Mouse (Mus musculus) gastrocnemius, postnatal 10 days (tissue): Measurements from ENCODE around the gene Gemin6. TPM values are rescaled to one million over a fixed set of nuclear protein-coding genes. Genes with fewer than 3 reads are reported as not detected.
A peak's percentile ranks its signal among the peaks of the same experiment; 100 is the strongest.
"Not testable (repeated sequence)": the region's sequence is repeated elsewhere in the genome, so short reads cannot be mapped to it uniquely, and the experiment has no call there.

Source experiments
- DNase-seq: peaks from one replicate; pipeline ENCODE4 v3.0.0; 2021; ENCODE audit warnings: mixed read lengths
- total RNA-seq, 2 experiments: library from RNA; stranded (reverse); gene quantifications; 2 replicates each; pipeline ENCODE4 v1.2.3; 2021

Gene Gemin6
- total RNA-seq, 2 experiments from 2014 or later: 5.6 to 6.1 TPM

- DNase-seq: no peak
Observed at GRCm38 (mm10) chr17:80234376-80234775, 10.1 kb downstream of the Gemin6 start.

GRCm38 (mm10) chr17:80235477-80235876, 11.2 kb downstream of the Gemin6 start:
- DNase-seq: no peak

DNA sequence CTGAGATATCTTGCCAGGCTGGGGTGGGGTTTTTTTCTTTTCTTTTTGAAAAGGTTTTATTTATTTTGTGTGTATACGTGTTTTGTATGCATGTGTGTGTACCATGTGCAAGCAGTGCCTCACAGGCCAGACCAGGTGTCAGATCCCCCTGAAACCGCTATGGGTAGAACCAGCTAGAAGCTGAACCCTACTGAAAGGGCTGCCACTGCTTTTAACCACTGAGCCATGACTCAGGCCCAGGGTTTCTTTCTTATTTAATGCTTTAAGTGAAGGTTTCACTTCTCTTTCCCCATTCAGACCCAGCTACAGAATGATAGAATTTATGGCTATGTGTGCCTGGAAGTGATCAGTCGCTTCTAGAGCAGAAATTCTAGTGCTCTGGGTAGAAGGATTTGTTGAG, 12.6 kb downstream of the Gemin6 start:
- no peak for DNase-seq

DNA sequence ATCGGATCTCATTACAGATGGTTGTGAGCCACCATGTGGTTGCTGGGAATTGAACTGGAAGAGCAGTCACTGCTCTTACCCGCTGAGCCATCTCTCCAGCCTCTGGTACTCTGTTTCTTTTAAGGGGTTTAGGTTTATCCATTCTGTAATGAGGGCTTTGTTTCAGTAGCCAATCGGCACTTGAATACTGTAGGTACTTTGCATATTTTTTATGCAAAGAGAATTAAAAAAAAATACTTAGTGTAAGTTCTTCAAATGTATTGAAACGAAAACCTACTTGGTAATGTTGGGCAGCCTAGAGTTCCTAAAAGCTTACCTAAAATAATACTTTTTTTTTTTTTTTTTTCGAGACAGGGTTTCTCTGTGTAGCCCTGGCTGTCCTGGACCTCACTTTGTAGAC, 13.2 kb downstream of the Gemin6 start:
- DNase-seq: no peak

- no peak for DNase-seq
Observed at GRCm38 (mm10) chr17:80241594-80241993, 17.4 kb downstream of the Gemin6 start.

- DNase-seq: no peak
Observed at GRCm38 (mm10) chr17:80243116-80243515, 18.9 kb downstream of the Gemin6 start.

GRCm38 (mm10) chr17:80252757-80253525, 28.7 kb downstream of the Gemin6 start:
- DNase-seq: no peak

DNA sequence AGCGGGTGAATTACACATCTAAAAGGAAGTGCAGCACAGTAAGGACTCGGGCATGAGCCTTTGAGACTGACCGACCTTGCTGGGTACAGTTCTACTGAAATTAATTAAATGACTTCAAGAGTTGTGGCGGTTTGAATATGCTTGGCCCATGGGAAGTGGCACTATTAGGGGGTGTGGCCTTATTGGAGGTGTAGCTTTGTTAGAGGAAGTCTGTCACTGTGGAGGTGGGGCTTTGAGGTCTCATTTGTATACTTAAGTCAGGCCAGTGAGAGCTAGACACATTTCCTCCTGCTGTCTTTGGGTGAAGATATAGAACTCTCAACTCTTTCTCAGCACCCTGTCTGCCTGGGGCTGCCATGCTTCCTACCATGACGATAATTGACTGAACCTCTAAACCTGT, 30.2 kb downstream of the Gemin6 start:
- no peak for DNase-seq

DNA sequence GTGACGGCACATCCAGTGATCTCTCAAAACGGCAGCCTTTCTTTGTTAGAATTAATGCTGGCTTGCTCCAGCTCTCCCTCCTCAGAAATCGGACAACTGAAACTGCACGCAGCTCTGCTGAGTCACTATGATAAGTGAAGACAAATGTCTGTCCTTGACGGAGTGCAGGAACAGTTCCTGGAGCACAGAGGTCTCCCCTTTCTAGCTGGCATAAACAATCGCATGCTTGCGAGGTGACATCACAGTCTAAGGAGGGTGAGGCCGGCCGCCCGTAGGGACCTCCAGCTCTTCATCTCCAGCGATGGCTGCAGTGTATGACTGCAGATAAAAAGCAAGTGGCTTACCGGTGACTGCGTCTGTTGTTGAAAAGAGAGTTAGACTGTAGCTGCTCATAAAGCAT, 31.0 kb downstream of the Gemin6 start:
- peak; percentile 49 for DNase-seq

DNA sequence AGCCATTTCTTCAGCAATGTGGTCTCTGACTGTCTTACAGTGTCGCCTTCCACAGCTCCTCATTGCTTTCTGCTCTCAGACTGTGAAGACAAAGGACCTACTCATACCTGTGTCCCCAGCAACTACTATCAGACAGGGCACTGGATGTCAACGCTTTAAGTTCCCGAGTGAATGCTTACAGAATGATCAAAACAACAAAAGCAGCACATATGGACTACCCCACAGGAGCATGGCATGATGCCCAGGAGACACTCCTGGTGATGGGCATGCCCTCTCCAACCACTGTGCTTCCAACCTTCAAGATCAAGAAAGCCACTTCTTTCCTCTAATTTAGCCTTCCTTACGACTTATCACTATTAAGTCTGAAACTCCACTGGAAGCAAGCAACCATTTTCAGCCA, 42.8 kb downstream of the Gemin6 start:
- DNase-seq: no peak

GRCm38 (mm10) chr17:80268151-80268550, 43.9 kb downstream of the Gemin6 start:
- no peak for DNase-seq

GRCm38 (mm10) chr17:80270622-80271021, 46.4 kb downstream of the Gemin6 start:
- not testable (repeated sequence) for DNase-seq

Other genes with a start within 250 kb of the Gemin6 start
- 10 to 100 TPM; 22.9 to 27.7 TPM for gene Hnrnpll, start 162.1 kb upstream of the Gemin6 start, total RNA-seq
- 1 to 10 TPM; 2.1 to 2.5 TPM for gene Galm, start 97.0 kb upstream of the Gemin6 start, total RNA-seq
- 10 to 100 TPM; 46.8 to 59.0 TPM for gene Srsf7, start 17.1 kb upstream of the Gemin6 start, total RNA-seq
- not detected for gene Ttc39d, start 17.0 kb upstream of the Gemin6 start, total RNA-seq
- gene Morn2, start 65.8 kb downstream of the Gemin6 start, total RNA-seq: 1 to 10 TPM; 2.9 to 5.0 TPM
- 10 to 100 TPM in 1 of 2 experiments, 1 to 10 TPM in 1; 8.4 to 11.7 TPM for gene Dhx57, start 66.0 kb downstream of the Gemin6 start, total RNA-seq
- gene Arhgef33, start 83.0 kb downstream of the Gemin6 start, total RNA-seq: under 1 TPM; 0.47 TPM
- gene Gm10190, start 149.1 kb downstream of the Gemin6 start, total RNA-seq: under 1 TPM in 1 of 2 experiments, not detected in 1; 0.96 TPM